Mouse (Mus musculus) spleen, adult 18-20 months (tissue): ENCODE measurements around the gene Sumo3.

Experiments
- DNase-seq, 2 experiments: peaks; one replicate each; pipeline ENCODE4 v3.0.0; 2022; ENCODE audit warnings: mixed read lengths in 2 of 2

Sumo3 gene

DNA sequence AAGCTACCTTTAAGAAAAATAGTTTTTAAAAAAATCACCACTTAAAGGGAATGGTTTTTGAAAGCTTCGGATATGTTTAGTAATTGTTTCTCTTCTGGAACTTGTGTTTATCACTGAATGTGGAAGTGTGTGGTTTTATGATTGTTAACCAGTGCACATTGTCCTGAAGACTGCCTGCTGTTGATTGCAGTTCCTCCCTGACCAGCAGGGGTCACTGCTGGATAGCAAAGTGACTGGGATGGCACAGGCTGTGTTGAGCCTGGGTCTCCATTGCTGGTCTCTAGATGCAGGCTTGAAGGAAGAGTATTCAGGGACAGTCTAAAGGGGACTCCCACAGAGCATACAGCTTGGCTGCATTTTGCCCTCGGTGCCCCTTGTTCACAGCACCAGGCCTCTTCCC lies 21.6 kb downstream of the Sumo3 start:
- DNase-seq = peak; percentile 67 to 86

DNA sequence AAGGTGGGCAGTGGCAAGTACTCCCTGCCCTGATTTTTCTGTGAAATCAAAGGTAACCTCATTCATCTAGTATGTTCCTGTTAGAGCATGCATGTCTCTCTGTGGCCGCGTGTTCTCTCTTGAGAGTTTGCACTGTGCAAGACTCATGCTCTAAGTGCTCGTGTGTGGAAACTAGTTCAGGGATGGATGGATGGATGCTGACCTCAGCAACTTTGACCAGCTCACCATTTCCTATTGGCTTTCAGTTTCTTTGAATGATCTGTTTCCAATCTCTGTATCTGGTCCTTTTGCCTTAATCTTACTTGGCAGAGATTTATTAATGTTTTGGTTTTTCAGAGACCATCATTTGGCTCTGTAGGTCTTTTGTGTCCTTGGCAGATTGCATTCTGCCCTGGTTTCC lies 23.3 kb downstream of the Sumo3 start:
- DNase-seq = no peak

DNA sequence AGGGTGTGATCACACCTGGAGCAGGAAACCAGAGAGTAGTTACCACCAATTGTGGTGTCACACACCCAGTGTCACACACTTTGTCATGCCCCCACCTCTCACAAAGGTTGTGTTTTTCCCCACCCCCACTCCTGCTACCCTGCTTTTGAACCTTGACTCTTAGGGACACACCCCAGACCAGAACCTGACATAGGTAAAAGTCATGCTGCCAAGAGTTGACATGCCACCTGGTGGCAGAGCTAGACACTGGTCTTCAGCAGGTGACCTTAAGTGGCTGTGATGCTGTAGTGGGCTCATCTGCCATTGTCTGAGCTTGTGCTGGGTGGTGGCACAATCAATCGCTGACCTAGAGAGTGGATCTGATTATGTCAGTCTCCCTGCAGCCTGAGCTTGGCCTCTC lies 24.1 kb downstream of the Sumo3 start:
- no peak for DNase-seq

DNA sequence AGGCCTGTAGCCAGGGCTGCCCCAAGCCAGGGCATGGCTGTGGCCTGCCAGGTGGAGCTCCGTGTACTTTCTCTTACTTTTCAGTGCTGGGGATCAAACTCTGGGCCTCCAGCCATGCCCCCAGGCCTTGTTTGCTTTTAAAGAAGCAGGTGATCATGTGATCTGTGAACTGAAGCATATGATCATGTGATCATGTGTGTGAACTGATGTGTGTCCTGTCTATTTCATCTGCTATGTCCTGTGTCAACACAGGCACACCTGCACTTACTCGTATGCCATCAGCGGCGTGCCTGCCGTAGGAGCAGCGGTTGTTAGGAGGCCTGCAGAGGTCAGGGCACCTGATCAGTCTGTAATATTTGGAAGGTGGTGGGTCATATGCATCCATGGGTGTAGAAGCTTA lies 28.1 kb downstream of the Sumo3 start:
- DNase-seq = no peak

DNA sequence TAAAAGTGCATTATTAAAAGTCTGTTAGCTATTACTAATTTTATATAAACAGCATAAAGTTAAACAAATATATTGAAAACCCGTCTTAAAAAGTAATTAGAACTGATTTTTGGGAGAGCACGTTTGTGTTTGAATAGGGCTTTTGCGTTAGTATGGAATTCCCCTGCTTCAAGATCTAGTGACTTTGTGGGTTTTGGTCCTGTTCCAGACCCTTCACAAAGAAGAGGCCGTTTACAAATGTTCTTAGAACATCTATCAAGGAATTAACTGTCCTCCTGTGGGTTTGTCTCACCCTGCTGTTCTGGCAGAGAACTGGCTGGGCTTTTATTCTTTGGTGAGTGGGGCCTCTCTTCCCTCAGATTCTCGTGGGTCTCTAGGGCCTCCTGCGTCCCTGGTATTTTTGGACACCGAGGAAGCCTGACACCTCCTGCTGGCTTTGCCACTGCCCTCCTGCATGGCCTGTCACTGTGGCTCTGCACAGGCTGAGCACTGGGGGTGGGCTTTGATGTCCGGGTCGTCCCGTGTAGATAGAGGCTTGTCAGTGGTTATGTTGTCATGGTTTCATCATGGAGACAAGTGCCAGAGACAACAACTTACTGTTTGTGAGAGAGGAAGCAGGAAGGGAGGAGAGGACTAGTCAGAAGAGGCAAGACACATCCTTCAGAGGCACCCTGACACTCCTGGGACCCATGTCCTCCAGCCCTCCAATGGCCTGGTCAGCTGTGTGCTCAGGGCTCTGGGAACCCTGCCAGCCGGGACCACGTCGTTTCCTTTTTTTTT lies 28.7 kb downstream of the Sumo3 start:
- no peak for DNase-seq

DNA sequence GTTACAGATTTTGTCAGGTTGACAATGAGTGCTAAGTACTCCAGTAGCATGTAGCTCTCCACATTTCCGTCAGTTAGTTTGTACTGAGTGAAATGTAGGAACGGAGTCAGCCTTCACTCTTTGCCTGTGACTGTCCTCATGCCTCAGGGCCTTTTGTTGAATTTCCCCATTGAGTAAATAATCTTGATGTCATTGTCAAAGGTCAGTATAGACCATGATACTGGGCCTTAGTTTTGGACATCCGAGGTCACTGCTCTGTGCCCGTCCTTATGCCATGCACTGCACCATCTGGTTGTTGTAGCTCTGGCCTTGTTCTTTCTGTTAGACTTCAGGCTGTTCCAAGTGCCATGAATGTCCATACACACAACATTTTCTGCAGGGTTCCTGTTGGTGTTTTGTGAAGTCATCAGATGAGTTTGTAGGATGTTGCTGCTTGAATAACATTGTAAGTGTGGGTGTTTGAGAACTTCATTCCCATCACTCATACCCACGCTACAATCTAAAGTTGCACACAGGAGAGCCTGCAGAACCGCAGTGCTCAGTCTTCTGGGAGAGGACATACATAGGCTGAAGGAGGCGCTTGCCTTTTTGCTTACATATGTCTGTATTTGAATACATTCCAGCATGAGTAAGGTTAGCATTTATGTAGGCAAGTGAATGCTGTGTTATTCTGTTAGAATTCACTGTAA lies 30.5 kb downstream of the Sumo3 start:
- no peak for DNase-seq

DNA sequence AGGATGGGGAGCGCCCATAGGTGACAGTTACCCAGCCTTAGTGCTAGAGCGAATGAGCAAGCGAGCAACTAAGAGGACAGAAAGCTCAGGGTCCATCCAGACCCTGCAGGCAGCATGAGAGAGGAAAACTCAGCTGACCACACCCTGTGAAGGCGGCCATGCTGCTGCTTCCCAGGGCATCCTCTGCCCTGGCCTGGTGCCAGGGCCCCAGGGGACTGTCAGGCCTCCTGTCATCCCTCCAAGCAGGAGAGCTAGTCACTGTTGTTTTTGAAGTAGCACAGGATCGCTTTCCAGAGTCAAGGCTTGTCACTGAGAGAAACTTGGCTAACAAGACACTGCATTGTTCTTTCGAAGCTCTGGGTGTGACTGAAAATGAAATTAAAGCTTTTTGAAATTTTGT lies 33.1 kb downstream of the Sumo3 start:
- no peak for DNase-seq

DNA sequence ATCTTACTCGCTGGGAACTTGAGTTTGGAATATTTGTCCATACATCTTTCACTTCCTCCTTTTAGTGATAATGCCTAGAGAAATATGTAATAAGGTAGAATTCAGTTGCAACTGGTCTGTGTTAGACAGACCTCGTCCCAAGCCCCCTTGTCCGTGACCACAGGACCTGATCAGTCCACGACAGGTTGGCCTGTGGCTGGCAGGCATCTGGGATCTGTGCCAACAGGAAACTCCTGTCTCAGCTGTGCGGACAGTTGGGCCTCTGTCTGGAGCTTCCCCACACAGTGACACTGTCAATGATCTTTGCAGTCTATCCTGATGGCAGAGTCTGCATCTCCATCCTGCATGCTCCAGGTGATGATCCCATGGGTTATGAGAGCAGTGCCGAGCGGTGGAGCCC lies 37.3 kb downstream of the Sumo3 start:
- no peak for DNase-seq

DNA sequence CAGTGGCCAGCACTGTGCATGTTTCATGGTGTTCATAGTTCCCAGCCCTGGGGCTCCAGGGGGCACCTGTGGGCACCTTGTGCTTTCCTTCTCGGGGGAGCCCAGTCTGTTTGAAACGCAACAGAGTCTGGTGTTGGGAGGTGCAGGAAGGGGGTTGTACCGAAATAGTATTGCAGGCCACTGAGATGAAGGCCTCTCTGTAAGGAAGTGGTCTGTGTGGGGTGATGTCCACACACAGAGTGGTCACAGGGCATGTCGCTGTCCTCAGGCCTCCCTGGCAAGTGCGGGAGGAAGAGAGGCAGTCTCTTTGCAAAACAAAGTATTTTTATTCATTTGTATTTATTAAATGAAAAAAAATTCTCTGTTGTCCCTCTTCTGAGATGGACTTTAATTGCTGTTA lies 39.7 kb downstream of the Sumo3 start:
- no peak for DNase-seq

DNA sequence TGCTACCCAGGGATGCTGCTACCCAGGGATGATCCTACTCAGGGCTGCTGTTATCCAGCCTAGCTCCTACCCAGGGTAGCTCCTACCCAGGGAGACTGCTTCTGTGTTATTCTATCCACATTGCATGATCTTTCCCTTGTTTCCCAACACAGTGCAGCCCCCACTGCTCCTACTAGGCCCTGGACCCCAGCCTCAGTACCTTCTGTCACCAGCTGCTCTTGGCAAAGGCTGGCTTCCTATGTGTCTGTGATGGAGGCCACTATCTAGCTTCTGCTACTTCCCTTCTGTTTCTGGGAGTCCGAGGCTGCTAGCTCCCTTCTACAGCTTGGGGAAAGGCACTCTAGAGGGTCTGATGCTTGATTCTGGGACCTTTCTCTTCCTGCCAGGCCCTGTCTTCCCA lies 41.6 kb downstream of the Sumo3 start:
- DNase-seq = no peak

DNA sequence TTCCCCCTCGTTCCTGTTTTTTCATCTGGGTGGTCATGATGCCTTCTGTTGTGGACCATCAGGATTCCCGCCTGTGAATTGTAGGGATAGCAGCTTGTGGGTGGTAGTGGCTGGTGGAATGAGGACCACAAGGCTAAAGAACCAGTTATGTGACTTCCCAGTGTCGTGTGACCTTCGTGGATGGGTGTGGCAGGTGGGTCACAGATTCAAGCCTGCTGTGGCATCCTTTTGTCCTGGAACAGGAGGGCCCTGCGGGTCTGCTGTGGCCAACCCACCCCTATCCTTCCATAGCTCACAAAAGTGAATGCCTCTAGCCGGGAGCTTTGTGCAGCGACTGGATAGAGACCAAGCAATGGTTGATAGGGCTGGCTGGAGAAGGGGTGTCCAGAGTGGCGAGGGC lies 42.0 kb downstream of the Sumo3 start:
- no peak for DNase-seq

DNA sequence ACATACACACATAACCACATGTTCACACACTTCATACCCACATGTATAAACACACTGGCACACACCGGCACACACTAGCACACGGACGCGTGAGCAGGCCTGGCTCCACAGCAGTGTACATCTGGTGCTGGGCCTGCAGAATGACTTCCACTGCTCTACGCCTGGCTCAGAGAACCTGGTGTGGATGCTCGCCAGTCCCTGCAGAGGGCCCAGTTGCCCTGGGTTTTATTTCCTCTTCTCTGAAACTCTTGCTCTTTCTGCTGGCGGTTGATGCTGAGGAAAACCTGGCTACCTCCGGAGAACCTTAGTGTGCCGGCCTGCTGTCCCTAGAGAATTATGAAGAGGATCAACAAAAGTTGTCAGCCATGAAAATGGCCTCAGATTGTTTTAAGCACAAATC lies 46.1 kb downstream of the Sumo3 start:
- peak in 1 of 2 experiments; percentile 33 for DNase-seq

DNA sequence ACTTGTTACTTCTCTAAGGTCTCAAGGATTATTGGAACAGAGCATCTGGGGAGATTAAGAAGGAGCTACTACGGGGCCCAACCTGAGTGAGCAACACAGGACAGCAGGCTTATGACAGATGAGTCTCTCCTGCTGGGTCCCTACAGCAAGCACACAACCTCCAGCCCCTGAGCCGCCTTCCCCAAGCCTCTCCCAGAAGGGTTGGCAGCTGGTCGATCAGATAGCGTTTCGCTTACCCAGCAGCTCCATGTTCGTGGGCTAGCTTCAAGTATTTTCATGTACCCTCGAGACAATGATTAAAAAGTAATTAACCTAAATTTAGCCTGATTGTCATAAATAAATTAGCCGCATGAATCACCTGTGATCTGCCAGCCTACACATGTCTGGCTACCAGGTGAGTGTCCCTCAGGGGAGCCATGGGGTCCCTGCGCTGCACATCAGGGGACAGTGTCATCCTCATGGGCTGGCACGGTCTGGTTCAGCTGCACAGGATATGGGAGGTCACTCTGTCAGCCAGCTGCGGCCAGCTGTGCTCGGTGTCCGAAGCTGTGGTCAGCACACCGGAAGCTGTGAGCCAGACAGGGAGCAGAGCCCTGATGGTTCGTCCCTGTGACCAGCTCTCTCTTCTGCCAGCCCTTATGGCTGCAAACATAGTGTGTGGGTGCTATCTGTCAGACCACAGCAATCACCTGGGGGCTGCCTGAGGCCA lies 52.5 kb downstream of the Sumo3 start:
- no peak for DNase-seq

DNA sequence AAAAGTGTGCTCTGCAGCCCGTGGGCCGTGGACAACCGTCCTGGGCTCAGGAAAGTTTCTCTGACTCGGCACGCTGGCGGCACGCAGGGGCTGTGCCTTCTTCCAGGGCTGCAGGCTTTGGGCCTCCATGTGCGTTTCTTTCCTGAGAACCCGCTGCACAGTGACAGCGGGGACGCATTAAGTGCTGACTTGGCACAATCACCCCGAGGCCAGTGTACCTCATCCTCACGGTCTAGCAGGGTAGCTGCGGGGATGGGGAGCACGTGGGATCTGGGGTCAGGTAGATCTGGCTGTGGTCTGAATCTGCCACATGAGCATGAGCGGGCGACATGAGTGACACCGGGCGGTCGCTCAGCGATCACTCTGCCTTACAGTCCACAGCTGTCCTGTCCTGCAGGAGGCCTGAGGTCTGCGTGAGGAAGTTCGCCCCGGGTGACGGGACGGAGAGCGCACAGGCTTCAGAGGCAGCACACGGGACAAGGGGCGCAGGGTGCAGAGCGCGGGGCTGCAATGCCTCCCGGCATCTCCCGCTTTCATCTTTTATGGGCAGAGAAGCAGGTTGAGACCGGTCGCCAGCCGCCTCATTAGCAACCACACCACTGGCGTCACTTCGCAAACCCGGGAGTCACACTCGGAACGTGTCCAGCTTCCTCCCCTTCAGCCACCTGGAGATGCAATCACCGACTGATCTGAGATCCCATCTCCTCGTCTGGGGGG lies 58.2 kb downstream of the Sumo3 start:
- no peak for DNase-seq

DNA sequence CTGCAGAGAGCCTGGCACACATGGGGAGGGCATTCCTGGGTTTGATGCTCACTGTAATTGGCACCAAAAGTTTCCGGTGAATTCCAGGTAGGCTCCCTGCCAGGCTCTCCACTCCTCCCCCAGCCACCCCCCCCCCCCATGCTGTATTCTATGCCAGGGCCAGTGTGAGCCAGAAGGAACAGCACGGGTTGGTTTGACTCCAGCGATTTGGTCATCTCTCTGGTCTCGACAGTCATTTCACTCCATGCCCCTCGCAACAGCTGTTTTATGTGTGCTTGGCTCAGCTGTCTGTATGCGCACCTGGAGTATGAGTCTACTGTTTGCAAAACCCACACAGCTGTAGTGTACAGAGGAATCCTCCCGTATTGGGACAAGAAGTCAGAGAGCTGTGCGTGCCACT lies 60.4 kb downstream of the Sumo3 start:
- no peak for DNase-seq

DNA sequence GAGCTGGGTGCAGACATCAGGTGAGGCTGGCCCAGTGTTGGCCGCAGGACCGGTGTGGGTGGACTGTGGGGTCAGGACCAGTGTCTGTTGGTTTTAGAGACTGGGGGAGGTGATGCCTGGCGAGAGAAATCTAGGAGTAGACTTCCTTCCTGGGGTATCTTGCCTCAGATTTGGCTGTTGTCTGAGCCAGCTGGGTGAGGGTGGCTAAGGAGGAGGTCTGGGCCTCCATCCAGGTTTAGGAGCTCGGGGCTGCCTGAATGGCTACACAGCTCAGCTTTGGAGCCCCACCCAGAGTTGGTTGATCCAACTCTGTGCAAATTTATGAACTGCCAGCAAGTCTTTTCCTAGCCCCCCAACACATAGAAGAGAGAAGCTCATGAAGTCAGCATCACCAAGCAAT lies 61.5 kb downstream of the Sumo3 start:
- no peak for DNase-seq
